Mouse (Mus musculus) heart, postnatal 4 days (tissue): ENCODE data around the gene Chst5. TPM values are rescaled to one million over a fixed set of nuclear protein-coding genes. Genes with fewer than 3 reads are reported as not detected.

Experiments used
- DNase-seq: peaks from one replicate; pipeline ENCODE4 v3.0.0; 2021
- total RNA-seq, 2 experiments: library from RNA; stranded (reverse); gene quantifications; 2 replicates each; pipeline ENCODE4 v1.2.3; 2021

Gene Chst5
- total RNA-seq, 2 experiments from 2014 or later, result not detected

DNA sequence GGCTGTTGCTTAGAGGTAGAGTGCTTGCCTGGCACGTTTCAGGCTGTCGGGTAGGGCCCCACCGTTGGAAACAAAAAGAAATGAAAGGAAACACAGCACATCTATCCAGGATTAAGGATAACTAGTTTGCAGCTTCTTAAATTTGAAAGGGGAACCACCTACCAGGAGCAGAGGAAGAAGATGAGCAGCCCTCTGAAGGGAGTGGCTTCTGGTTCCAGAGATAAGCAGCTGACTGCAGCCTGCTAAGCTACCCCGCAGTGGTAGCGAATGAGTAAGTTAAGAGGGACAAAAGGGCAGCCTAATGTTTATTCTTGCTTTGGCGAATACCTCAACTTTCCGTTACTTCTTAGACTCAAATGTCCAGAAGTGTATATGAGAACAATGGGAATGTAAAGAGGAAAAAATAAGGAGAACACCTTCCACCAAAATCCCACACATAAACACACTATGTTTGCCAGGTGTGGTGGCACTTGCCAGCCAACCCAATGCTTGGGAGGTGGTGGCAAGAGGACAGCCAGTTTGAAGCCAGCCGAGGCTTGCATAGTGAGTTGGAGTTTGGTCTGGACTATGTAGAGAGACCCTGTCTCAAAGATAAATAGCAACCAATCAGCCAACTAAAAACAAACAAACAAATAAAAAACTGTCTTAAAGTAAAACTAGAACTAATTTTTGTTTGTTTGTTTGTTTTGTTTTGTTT is 19.5 kb upstream of the Chst5 start:
- no peak for DNase-seq

DNA sequence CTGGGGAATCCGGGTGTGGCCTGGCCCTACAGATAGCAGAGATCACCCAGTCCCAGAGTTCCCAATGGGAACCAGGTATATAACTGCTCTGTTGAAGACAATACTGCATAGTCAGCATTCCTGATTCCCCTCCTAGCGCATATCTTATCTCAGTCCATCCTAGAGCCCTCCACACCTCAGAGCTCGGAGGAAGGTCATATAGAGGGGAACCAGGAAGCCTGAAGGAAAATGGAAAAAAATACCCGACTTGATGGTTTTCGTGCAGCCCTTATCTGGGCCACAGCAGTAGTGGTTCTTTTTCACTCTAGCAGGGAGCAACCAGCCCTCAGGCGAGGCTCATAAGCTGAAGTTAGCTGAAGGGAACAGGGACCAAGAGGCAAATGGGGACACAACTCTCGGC is 14.7 kb upstream of the Chst5 start:
- no peak for DNase-seq

DNA sequence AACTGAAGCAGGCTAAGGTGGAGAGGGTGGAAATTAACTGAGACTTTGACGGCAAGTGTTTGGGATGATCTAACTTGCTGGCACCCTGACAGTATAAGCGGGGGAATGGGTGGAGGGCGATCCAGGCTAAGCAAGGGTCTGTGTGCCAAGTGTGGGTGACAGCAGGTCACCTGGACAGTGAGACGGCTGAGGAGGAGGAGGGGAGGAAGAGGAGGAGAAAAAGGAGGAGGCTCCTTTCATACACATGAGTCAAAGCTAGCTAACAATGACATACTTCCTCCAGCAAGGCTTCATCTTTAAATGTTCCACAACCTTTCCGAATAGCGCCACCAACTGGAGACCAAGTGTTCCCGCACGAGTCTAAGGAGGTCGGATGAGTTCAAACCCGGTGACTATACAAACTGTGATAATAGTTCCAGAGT is 13.1 kb upstream of the Chst5 start:
- DNase-seq, result peak; percentile 71

DNA sequence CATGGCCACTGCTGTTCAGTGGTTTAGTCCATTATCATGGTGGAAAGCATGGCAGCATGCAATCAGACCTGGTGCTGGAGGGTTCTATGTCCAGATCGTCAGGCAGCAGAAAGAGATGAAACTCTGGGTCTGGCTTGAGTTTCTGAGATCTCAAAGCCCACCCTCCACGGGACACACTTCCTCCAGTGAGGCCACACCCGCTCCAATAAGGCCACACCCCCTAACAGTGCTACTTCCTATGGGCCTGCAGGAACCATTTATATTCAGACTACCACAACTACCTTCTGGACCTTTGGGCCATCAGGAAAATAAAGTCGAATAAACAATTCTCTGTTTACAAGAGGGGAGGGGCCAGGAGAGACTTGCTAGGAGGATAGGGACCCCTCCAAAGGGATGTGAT is 10.7 kb upstream of the Chst5 start:
- DNase-seq, result no peak

DNA sequence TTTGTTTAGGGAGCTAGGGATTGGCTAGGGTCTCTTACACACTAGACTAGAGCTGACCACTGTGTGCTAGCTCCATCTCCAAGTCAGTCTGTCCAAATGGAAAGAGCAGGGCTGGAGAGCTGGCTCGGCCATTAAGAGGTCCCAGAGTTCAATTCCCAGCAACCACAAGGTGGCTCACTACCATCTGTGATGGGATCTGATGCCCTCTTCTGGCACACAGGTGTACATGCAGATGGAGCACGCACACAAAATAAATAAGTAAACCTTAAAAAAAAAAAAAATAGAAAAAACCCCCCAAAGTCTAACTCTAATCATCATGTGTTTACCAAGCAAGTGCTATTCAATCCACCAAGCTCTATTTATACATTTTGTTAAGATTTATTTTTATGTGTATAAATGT is 9.4 kb upstream of the Chst5 start:
- DNase-seq, result no peak

DNA sequence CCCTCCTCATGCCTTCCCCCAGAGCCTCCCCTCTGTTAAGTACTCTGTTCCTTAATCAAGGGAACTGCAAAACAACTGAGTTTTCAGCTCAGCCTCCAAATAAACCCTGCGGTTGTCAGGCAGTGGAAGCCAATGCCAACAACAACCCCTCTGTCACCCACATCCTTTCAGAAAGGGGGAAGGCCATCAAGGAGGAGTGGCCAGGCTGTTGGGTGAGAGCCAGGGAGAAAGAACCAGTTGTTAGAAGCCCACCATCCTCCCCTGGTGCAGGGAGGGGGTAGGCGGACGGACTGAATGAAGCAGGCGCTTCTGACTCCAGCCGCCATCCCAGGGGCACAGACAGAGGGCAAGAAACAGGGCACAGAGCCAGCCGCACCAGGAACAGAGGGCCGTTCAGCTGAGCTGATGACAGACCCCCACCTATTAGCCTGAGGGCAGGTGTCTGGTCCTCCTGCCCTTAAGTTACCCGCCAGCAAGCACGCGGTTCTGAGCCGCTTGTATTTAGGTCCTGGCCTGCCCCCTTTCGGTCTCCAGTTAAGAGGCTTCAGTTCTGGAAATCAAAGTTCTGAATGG is 2.7 kb upstream of the Chst5 start:
- DNase-seq, result peak; percentile 14

DNA sequence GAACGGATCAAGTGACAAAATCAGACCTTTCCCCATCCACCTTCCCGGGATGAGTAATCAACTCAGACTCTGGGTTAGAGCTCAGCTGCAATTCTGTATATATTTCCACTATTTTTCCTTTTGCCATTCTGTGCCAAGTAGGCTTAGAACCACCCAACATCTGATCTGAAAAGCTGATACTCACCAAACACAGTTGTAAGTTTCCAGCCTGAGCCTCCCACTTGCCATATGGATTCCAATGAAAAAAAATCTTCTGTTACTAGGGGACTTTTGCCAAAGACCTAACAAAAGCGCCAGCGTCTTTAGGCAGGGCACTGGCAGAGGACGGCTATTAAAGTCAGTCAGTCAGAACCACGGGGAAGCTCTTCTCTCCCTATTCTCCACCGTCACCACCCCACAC is 1.3 kb upstream of the Chst5 start:
- no peak for DNase-seq

DNA sequence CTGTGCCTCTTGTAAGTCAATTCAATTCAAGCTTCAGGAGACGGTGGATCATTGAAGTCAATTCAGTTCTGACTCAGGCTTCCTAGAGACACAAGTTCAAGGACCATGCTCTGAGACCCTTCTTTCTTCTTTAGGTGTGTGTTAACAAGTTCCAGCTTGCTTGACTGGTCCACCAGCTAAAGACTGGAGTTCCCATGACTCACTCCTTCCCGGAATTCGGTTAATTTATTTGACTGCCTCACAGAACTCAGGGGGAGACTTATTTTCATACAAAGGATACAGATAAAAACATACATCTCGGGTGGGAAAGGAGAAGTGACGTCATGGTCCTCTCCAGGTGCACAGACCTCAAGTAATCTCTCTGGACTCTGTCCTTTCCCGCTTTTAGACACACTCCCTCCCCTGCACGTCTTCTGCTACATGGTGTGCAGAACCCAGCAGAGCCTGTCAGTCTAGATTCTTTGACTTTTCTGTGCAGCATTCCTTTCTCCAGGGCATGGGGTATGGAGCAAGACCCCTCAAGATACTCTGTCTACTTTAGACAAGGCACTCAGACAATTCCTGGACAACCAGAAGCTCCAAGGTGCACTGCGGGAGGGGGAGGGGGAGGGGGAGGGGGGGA is 4.6 kb downstream of the Chst5 start:
- no peak for DNase-seq

DNA sequence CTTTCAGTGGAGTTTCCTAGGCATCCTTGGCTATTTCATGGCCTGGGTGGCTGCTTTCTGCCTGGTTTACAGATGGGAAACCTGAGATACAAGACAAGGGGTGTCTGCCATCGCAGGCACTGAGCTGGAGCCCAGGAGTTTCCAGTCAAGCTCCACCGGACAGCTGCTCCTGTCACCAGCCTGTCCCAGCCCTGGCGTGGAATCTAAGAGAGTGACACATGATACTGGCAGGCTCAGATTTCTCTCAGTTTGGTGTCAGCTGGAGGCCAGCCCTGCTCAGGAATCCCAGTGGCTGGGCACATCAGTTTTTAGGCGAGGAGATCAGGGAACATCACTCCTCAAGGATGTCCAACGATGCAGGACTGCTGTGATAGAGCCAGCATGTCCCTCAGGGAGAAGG is 8.2 kb downstream of the Chst5 start:
- peak; percentile 33 for DNase-seq

DNA sequence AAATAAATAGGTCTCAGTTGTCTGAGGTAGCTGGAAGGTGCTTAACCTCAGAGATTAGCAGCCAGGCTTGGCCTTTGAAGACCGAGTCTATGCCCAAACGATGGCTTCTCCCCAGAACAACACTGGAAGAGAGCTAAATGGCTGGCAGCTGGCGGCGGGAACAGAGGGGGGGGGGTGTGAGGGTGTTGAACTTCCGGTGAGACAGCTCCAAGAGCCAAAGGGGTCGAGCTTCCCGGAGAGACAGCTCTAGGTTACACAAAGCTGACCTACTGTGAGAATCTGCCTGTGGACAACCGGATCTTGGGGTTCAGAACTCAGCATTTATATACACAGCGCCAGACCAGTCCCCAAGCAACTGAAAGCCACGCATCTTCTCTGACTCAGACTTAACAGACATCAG is 11.7 kb downstream of the Chst5 start:
- no peak for DNase-seq

DNA sequence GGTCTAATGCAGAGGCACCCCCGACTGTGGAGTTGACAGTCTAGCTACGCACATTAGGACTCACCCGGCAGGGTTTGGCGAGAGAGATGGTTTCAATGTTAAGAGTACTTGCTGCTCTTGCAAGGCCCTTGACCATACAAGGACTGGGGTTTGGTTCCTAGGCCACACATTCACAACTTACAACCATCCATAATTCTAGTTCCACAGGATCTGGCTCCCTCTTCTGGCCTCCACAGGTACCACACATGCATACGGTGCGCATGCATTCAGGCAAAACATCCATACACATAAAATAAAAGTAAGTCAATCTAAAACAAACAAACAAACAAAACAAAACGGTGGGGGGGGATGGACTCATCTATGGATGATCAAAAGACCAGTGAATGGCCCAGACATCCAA is 15.3 kb downstream of the Chst5 start:
- no peak for DNase-seq

DNA sequence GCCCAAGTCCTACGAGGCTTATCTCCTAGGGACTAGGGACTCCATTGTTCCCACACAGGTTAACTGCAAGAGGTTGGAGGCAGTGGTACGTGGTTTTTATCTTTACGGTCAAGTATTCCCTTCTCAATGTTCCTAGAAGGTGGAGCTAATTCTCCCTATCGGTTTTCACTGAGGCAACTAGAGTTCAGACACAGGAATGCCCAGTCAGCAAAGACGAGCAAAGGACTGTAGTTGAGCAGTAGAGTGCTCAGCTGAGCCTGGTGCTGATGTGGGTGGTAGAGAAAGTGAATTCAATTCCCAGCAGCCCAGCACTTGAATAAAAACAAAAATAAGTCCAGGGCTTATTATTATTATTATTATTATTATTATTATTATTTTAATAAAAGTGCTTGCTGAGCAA is 17.6 kb downstream of the Chst5 start:
- no peak for DNase-seq

DNA sequence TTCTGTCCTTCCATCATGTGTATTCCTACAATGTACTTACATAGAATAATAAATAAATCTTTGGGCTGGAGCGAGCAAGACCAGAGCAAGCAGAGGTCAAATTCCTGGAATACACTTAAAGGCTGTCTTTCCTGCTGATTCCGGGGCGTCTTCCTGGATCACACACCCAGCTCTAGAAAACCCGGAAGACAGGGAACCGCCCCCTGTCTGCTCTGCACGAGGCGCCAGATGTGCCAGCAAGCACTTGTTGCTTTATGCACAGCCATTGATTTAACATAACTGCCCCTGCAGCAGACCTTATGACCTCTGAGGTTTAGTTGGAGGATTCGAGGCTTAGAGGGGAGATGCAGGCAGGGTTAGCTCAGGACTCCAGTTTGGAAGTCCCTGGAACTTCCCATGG is 18.3 kb downstream of the Chst5 start:
- DNase-seq, result no peak

DNA sequence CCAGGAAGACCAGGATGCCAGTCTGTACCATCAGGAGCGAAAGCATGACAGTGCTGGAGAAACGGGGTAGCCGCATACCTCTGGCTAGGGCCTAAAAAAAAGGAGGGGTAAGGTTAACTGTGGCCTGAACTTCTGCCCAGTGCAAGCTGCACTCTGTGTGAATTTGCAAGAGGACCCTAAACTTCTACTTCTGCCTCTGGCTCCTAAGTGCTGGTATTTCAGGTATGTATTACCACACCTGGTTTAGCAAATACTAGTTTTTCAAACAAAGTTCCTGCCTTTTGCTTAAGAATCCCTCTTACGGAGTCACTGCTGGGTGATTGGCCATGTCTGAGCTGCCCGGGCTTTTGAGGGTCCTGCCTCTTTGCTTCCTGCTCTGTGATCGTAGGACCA is 19.3 kb downstream of the Chst5 start:
- no peak for DNase-seq

DNA sequence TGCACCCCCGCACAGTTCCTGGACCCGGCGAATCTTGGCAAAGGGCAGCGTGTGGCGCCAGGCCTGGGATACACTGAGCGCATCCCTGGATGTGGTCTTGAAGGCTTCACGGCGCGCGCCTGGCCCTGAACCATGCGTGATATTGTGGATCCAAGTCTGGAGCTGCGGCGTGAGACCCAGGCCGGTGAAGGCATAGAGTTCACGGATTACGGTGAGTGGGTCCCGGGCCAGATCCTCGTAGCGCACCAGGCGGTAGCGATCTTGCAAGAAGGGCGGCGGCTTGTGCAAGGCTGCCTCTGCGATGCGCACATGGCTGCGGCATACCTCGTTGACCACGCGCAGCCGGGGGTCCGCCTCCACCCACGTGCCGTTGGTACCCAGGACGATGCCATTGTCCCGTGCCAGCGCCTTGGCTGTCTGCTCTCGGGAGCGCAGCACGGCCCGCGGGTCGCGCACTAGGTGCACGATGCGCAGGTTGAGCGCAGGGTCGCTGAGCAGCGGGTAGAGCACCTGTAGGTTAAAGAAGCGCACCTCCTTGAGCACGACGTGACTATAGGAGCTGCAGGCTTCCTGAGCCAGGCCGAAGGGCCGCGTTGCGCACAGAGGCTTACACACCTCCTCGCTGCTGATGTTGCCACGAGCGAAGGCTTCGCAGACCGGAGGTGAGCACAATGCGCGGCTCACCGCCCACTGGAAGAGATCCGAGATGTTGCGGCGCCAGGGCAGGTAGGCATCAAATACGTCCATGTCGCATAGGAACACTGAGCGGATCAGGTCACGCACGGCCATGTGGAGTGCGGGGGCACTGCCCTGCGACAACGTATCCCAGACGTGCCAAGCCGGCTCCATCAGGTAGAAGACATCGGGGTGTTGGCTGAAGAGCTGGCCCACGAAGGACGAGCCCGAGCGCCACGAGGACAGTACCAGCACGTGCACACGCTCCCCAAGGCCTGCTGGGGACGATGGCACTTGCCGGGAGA is 20.0 kb downstream of the Chst5 start:
- no peak for DNase-seq

DNA sequence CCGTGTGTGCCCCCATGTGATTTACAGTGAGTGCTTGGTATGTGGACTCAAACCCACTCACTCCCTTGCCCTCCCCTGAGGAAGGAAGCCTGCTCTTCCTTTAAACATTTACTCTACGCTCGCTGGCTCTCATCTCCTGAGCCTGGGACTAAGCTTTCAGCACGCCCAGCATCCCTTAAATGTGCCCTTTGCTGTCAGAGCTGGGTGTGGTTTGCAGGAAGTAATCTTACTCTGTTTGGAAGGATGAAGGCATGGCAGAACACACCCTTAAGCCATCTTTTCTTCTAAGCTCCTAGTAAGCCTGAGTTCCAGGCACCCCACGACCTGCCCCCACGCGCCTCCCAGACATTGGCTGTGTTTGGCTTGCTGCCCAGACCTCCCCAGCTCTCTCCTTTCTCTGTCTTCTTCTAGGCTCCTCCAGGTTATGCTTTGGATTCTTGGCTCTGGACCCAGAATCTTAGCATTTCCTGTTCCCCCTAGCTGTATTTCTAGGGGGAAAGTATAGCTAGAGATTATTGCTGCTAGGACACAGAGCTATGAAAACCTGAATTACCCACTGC is 22.1 kb downstream of the Chst5 start:
- DNase-seq, result no peak

DNA sequence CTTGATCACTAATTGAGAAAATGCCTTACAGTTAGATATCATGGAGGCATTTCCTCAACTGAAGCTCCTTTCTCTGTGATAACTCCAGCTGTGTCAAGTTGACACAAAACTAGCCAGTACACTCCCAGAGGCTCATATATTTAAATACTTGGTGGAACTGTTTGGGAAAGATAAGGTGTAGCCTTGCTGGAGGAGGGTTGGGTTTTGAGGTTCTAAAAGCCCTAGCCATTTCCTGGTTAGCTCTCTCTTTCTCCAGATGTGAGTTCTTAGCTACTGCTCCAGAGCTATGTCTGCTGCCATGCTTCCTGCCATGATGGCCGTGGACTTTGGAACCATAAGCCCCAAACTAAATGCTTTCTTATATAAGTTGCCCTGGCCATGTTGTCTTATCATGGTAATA is 22.8 kb downstream of the Chst5 start:
- no peak for DNase-seq

DNA sequence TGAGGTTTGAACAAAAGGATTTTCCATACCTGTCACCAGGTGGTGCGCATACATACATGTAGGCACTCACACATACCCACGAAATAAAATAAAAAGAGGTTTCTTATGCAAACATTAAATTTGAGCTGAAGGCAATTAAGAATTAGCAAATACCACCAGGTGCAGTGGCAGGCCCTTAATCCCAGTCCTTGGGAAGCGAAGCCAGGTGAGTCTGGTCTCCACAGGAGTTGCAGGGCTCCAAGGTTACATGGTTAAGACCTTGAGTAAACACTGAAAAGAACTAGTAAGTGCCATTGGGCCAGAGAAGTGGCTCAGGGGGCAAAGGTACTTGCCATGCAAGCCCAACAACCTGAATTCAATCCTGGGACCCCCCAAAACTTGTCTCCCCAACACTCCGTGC is 26.6 kb downstream of the Chst5 start:
- DNase-seq, result no peak

DNA sequence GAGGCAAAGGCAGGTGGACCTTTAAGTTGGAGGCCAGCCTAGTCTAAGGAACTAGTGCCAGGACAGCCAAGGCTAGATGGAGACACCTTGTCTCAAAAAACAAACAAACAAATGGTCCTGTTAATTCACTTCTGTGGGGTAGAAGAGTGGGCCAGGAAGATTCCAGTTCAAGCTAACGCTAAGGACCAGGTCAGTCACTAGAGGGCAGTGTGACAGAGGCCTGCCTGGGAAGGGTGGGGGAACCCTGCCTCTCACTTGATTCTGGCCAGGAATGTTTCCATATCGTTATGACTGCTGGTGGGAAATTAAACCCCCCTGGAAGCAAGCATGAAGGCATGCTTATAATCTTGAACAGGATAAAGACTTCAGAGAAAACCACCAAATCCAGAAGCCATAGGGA is 28.7 kb downstream of the Chst5 start:
- peak; percentile 70 for DNase-seq

DNA sequence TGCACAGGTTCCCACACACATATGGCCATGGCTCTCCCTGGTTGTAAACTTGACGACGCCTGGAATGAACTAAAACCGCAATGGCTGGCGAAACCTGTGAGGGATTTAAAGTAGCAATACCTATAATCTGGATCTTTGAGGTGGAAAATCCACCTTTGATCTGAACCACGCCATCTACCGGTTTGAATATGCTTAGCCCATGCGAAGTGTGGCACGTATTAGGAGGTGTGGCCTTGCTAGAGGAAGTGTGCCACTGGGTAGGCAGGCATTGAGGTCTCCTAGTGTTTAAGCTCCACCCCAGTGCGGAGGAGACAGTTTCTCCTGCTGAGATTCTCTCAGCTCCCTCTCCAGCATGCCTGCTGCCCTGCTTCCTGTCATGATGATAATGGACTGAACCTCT is 32.5 kb downstream of the Chst5 start:
- no peak for DNase-seq

DNA sequence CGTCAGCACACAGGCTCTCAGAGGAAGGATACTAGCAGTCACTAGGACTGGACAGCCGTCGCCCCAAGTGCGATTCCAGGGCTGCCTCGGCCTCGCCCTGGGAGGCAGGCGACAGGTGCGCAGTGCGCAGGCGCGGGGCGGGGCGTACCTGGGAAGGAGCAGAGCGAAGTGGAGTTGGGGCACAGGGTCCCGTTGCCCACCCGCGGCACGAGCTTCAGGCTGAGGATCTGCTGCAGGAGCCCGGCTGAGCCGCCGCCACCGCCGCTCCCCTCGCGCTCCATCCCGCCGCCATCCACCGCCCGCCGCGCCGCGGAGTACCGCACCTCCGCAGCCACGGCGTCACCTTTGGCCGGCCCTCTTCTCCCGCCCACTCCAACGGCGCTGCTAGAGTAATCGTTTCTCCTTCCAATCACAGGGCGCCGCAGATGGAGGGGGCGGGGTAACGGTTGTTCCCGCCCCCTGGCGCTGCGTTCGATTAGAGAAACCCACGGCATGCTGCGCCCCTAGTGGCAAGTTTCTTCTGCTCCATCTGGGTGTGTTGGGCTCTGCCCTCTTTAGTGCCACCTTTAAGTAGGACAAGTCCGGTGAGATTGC is 33.8 kb downstream of the Chst5 start, which contains the start of gene Tmem170:
Gene Tmem170, minus strand, starts transcription at position 396 of the 594 bp plus-strand sequence.
- DNase-seq, result peak; percentile 97

DNA sequence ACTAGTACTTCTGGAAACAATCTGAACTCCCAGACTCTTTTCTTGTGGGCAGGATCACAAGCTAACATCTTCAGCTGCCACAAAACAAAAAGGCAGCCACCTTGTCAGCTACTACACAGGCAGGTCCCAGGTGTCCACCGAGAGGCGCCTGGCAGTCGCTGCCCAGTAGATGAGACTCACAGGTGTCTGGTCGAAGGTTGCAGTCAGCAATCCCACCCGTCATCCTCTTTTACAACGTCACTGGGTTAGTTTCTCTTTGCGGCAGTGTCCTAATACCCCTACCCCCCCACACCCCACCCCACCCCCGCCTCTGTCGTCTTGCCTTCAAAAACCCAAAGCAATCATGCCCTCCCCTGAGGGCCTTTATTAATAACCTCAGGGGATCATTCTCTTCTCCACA is 34.5 kb downstream of the Chst5 start:
- no peak for DNase-seq
